Mouse (Mus musculus) heart, postnatal 0 days (tissue): ENCODE data around the gene Strn. TPM values are rescaled to one million over a fixed set of nuclear protein-coding genes. Genes with fewer than 3 reads are reported as not detected.

ENCODE experiments used
- ATAC-seq: fragments of 200-750 bp; cut with Nextera tagmentation; 2 replicates; pipeline ENCODE4 v1.8.0; 2017; ENCODE audit warnings: low read depth, moderate number of reproducible peaks, moderate library complexity; ENCODE audit not compliant: insufficient read depth
- DNase-seq: peaks from one replicate; pipeline ENCODE4 v3.0.0-alpha.2; 2016; ENCODE audit warnings: low spot score
- H3K27ac ChIP-seq: fragments of 300-500 bp; sonication (generic); 2 replicates; pipeline ENCODE4 v1.5.1; 2014; ENCODE audit warnings: low read depth, mild to moderate bottlenecking
- H3K27me3 ChIP-seq: fragments of 300-500 bp; sonication (generic); 2 replicates; pipeline ENCODE4 v1.6.1; 2014; ENCODE audit warnings: low read length, mixed read lengths; ENCODE audit not compliant: control insufficient read depth, insufficient read depth
- H3K36me3 ChIP-seq: fragments of 300-500 bp; sonication (generic); replicated peaks from 2 replicates; pipeline ENCODE4 v1.6.1; 2014; ENCODE audit warnings: low read length, mixed read lengths; ENCODE audit not compliant: control insufficient read depth, insufficient read depth
- H3K4me1 ChIP-seq: fragments of 300-500 bp; sonication (generic); 2 replicates; pipeline ENCODE4 v1.6.1; 2014; ENCODE audit warnings: antibody characterized with exemption; ENCODE audit not compliant: control insufficient read depth, insufficient read depth
- H3K4me2 ChIP-seq: fragments of 300-500 bp; sonication (generic); 2 replicates; pipeline ENCODE4 v1.6.1; 2014; ENCODE audit warnings: low read depth, mild to moderate bottlenecking, low read length, moderate library complexity
- H3K4me3 ChIP-seq: fragments of 300-500 bp; sonication (generic); 2 replicates; pipeline ENCODE4 v1.5.1; 2014; ENCODE audit warnings: low read depth, low read length
- H3K9ac ChIP-seq: fragments of 300-500 bp; sonication (generic); replicated peaks from 2 replicates; pipeline ENCODE4 v1.6.1; 2014; ENCODE audit warnings: low read depth, low read length, mixed read lengths
- H3K9me3 ChIP-seq: fragments of 300-500 bp; sonication (generic); replicated peaks from 2 replicates; pipeline ENCODE4 v1.6.1; 2016; ENCODE audit warnings: low read length; ENCODE audit not compliant: control insufficient read depth
- CTCF ChIP-seq: IDR thresholded peaks from 2 replicates; pipeline ENCODE4 v1.5.1; 2016; ENCODE audit warnings: antibody characterized with exemption, control low read depth, low read depth
- EP300 ChIP-seq: IDR thresholded peaks from 2 replicates; pipeline ENCODE4 v1.6.1; 2016; ENCODE audit warnings: antibody characterized with exemption, low read depth
- WGBS: fragments of 180-500 bp; shearing (Covaris S2); extraction: QIAGEN DNeasy Blood & Tissue Kit; methylation state at CpG from one replicate; pipeline ENCODE4 v1.1.7; 2014; 5-methylcytosine and 5-hydroxymethylcytosine counted together
- polyA plus RNA-seq: library from polyadenylated mRNA; unstranded; fragments of >200 nt; fragmentation: Nextera tagmentation; extraction: Ambion mirVana; gene quantifications from 2 replicates; pipeline ENCODE4 v1.2.1, GENCODE M21; 2015
- total RNA-seq: library from RNA; depleted of rRNA; stranded (reverse); fragments of >200 nt; gene quantifications from 2 replicates; pipeline ENCODE4 v1.2.3, GENCODE M21; 2014; ENCODE audit warnings: low replicate concordance

Gene Strn
- total and polyA plus RNA-seq, 2 experiments from 2014 or later = 8.0 to 29.1 TPM

DNA sequence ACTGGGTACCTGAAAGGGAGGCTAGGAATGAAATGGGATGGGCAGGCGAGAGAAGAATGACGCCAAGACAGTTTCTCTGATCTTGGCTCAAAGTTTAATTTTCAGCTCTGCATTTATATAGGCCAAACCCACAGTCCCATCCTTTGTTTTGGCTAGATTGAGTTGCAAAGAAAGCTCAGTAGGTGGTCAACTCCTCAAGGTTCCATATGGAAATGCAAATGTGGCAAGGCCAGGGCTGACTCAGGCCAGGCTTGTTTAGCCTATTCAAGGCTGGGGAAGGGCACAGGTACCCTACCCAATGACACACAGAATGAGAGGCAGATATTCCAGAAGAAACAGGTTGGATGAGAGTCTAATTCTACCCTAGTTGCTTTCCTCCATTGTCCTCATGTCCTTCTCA is 101.4 kb downstream of the Strn start:
- ATAC-seq (no peak), DNase-seq (no peak)
- Histone ChIP-seq H3K4me3 (no peak overlapping the region), H3K9me3 (no peaks in the 10 kb centered on the region), H3K4me2 (no peak overlapping the region), H3K9ac (no peak overlapping the region), H3K27ac (no peak overlapping the region), H3K4me1 (no peaks in the 10 kb centered on the region), H3K27me3 (no peaks in the 10 kb centered on the region), H3K36me3 (no peaks in the 10 kb centered on the region)
- TF ChIP-seq CTCF (no peak), EP300 (no peak)
- 67% methylated on average over 2 of the region's 2 CpGs for WGBS

DNA sequence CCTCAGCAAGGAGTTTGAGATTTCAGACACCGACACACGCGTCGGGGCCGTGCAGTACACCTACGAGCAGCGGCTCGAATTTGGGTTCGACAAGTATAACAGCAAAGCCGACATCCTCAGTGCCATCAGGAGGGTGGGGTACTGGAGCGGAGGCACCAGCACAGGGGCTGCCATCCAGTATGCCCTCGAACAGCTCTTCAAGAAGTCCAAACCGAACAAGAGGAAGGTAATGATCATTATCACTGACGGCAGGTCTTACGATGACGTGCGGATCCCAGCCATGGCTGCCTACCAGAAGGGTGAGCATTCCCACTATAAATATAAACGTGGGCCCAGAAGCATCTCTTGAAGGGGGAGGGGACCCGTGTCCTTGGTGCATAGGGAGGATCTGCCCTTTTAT is 112.1 kb downstream of the Strn start:
- no peak for DNase-seq
- WGBS = 92% methylated on average over 19 of the region's 19 CpGs
- H3K9me3 ChIP-seq = no peaks in the 10 kb centered on the region

DNA sequence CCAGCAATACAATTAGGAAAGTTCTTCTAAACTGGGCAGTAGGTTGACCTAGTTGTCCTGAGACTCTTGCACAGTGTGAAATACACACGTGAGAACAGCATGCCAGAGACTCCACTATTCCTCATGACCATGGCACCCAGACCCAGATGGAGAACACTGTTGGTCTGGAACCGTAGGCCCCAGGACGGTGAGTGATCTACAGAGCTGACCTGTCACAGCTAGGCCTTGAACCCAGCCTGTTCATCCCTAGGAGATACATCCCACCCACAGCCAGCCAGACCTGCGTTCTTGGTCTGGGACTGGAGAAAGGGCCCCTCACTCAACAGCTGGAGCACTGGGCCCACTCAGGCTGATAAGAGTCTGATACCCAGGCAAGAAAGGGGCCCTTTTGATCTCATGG is 115.1 kb downstream of the Strn start:
- H3K27me3 ChIP-seq = no peaks in the 10 kb centered on the region
- no peak overlapping the region for H3K4me2 ChIP-seq
- TF ChIP-seq CTCF = no peak
- TF ChIP-seq EP300 = no peak
- WGBS = 81% methylated on average over 4 of the region's 4 CpGs
- no peak for DNase-seq
- no peaks in the 10 kb centered on the region for H3K36me3 ChIP-seq
- no peaks in the 10 kb centered on the region for H3K4me1 ChIP-seq
- no peak for ATAC-seq
- H3K9ac ChIP-seq = no peak overlapping the region
- no peak overlapping the region for H3K4me3 ChIP-seq
- H3K27ac ChIP-seq = no peak overlapping the region
- H3K9me3 ChIP-seq = no peaks in the 10 kb centered on the region

More for the DNA sequence above, 112.1 kb downstream of the Strn start:
- Histone ChIP-seq H3K36me3 (no peaks in the 10 kb centered on the region), H3K4me1 (no peaks in the 10 kb centered on the region), H3K9ac (no peak overlapping the region), H3K27ac (no peak overlapping the region), H3K27me3 (no peaks in the 10 kb centered on the region), H3K4me3 (no peak overlapping the region), H3K4me2 (no peak overlapping the region)
- no peak for TF ChIP-seq CTCF
- no peak for TF ChIP-seq EP300
- ATAC-seq = no peak

DNA sequence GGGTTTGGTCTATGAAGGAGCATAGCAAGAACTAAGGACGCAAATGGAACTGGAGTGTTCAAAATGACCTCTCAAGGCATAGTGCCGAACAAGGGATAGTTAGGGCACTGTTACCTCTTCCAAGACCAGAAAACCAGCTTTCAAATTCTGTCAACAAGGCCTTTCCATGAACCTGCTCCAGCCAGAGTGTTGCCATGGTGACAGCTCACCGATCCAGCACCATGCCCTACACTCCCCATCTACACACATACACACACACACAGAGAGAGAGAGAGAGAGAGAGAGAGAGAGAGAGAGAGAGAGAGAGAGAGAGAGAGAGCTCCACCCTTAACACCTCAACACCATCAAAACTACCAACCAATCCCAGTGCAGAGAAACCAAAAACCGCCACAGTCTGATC is 116.3 kb downstream of the Strn start:
- no peak overlapping the region for H3K4me2 ChIP-seq
- no peaks in the 10 kb centered on the region for H3K9me3 ChIP-seq
- H3K9ac ChIP-seq = no peak overlapping the region
- no peak for TF ChIP-seq EP300
- TF ChIP-seq CTCF = no peak
- no peak overlapping the region for H3K27ac ChIP-seq
- no peak overlapping the region for H3K4me3 ChIP-seq
- no peaks in the 10 kb centered on the region for H3K27me3 ChIP-seq
- H3K4me1 ChIP-seq = no peaks in the 10 kb centered on the region
- no peak for ATAC-seq
- H3K36me3 ChIP-seq = no peaks in the 10 kb centered on the region
- no peak for DNase-seq
- WGBS = 81% methylated on average over 4 of the region's 4 CpGs

DNA sequence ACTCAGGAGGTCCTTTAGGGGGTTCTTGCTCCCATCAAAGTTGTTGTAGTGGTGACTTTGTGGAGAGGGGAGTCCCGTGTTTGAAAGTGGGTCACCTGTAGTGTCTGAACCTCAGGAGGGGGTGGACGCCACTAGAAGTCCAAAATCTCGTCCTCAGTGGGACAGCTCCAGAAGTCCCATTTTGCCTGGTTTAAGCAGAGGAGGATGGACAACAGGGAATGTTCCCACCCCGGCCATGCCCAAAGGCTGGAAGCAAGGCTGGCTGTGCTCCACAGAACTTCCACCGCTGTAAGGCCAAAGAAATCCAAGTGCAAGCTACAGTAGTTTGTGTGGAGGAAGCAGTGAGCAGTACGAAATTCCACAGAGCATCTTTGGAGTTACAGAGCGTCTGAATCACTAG is 117.0 kb downstream of the Strn start:
- Histone ChIP-seq H3K27me3 (no peaks in the 10 kb centered on the region), H3K4me3 (no peak overlapping the region), H3K4me1 (no peaks in the 10 kb centered on the region), H3K27ac (no peak overlapping the region), H3K9me3 (no peaks in the 10 kb centered on the region), H3K9ac (no peak overlapping the region), H3K4me2 (no peak overlapping the region), H3K36me3 (no peaks in the 10 kb centered on the region)
- no peak for DNase-seq
- TF ChIP-seq CTCF (no peak), EP300 (no peak)
- no peak for ATAC-seq
- 82% methylated on average over 7 of the region's 7 CpGs for whole genome bisulfite sequencing

DNA sequence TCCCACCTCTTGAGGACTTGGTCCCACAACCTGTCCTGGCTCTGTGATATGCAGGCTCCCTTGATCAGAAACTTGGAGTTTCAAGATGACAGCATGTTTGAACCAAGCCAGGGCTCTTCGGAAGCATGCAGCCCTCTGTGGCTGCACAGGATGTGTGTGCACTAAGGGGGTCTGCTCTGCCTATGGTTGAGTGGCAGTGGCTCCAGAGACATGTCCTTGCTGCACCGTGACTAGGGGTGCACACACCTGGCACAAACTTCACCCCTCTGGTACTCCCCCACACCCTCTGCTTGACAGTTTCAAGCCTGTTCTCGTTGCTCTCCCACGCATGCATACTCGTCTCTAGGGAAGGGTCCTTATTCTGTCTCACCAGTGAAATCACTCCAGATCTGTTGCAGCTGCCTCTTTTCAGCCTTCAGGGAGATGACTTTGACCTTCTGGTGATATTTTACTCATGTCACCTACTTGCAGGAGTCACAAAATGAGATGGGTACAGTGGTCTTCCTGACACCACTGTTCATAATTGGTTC is 118.8 kb downstream of the Strn start:
- DNase-seq (no peak), ATAC-seq (no peak)
- Histone ChIP-seq H3K4me3 (no peak overlapping the region), H3K27me3 (no peaks in the 10 kb centered on the region), H3K4me2 (no peak overlapping the region), H3K9ac (no peak overlapping the region), H3K4me1 (no peaks in the 10 kb centered on the region), H3K27ac (no peak overlapping the region), H3K36me3 (no peaks in the 10 kb centered on the region), H3K9me3 (no peaks in the 10 kb centered on the region)
- TF ChIP-seq EP300 (no peak), CTCF (no peak)
- WGBS = 82% methylated on average over 5 of the region's 5 CpGs
